Mouse (Mus musculus): ENCODE results near the gene Ccl9. TPM values are rescaled to one million over a fixed set of nuclear protein-coding genes. Genes with fewer than 3 reads are reported as not detected.

Gene Ccl9
- total and polyA plus RNA-seq, 3 experiments, result 0.67 to 0.81 TPM; not detected in 1

GRCm38 (mm10) chr11:83619037-83619436 lies 40.6 kb upstream of the Ccl9 start:
- peak; percentile 71 for DNase-seq (ENCODE audit: extremely low read depth)
- H3K4me3 ChIP-seq (replicated peaks in 1 of 3; ENCODE audit: low read depth in 2 of 3, low read length in 2 of 3, poor library complexity in 1 of 3), result no peak overlapping the region
- dilution Hi-C loops (cut with MboI; ENCODE audit: extremely low pct_ligation_motif_present, extremely low pct_unique_long_range_greater_than_20kb, low sequenced_read_pairs), result no loop called here
- H3K9ac ChIP-seq (ENCODE audit: insufficient read depth, low read depth), result no peak overlapping the region
- no peak for TF ChIP-seq TCF12 (IDR thresholded peaks at IDR 0.05; ENCODE audit: low read depth, low read length)
- TF ChIP-seq MYC (IDR thresholded peaks at IDR 0.05; ENCODE audit: low read depth, low read length), result no peak
- peak; percentile 91 for TF ChIP-seq IRF4 (IDR thresholded peaks at IDR 0.05; ENCODE audit: low read depth, low read length)
- TF ChIP-seq MAZ (IDR thresholded peaks at IDR 0.05; ENCODE audit: low read depth, low read length), result no peak
- no peak for TF ChIP-seq NELFE (IDR thresholded peaks at IDR 0.05; ENCODE audit: low read depth, low read length)
- TF ChIP-seq ZNF384 (IDR thresholded peaks at IDR 0.05; ENCODE audit: low read depth, low read length), result no peak
- TF ChIP-seq POLR2A (IDR thresholded peaks at IDR 0.05; ENCODE audit: low read depth, low read length), result no peak
- TF ChIP-seq EP300 (IDR thresholded peaks at IDR 0.05; ENCODE audit: low read length), result peak; percentile 86
- TF ChIP-seq ZMIZ1 (IDR thresholded peaks at IDR 0.05; ENCODE audit: low read depth, low read length), result no peak
- TF ChIP-seq ELF1 (IDR thresholded peaks at IDR 0.05; ENCODE audit: low read depth, low read length), result no peak
- TF ChIP-seq ZC3H11A (IDR thresholded peaks at IDR 0.05; ENCODE audit: low read depth, low read length), result no peak
- TF ChIP-seq JUN (IDR thresholded peaks at IDR 0.05; ENCODE audit: insufficient read depth, low read depth, low read length), result no peak
- no peak for TF ChIP-seq USF1 (IDR thresholded peaks at IDR 0.05; ENCODE audit: low read depth, low read length)
- no peak for TF ChIP-seq JUND (conservative IDR thresholded peaks at IDR 0.05; ENCODE audit: low read depth, low read length)
- H3K36me3 ChIP-seq (replicated peaks in 1 of 2; ENCODE audit: control insufficient read depth in 1 of 2, insufficient read depth in 1 of 2, low read length in 1 of 2), result no peaks in the 10 kb centered on the region
- peaks cover 2 to 19% of the 10 kb centered on the region in 2 experiments; a peak in 3 of 4 replicates for H3K4me1 ChIP-seq (ENCODE audit: control insufficient read depth in 1 of 2, insufficient read depth in 2 of 2)
- no peaks in the 10 kb centered on the region for H3K27me3 ChIP-seq (replicated peaks)
- H3K9me3 ChIP-seq (replicated peaks; ENCODE audit: low read length), result no peaks in the 10 kb centered on the region
- no peak overlapping the region for H3K27ac ChIP-seq (ENCODE audit: insufficient read depth, low read depth)
- H3K4me2 ChIP-seq (ENCODE audit: insufficient read depth, low read depth, poor library complexity, severe bottlenecking), result no peak overlapping the region
- H3K79me2 ChIP-seq (replicated peaks; ENCODE audit: control insufficient read depth, extremely low read depth, insufficient read depth, poor library complexity, severe bottlenecking), result no peaks in the 10 kb centered on the region
- in situ Hi-C loops (cut with MboI; ENCODE audit: low pct_ligation_motif_present, low pct_unique_long_range_greater_than_20kb, low sequenced_read_pairs), result no loop called here

- in situ Hi-C loops (cut with MboI; ENCODE audit: low pct_ligation_motif_present, low pct_unique_long_range_greater_than_20kb, low sequenced_read_pairs) (no loop called here), dilution Hi-C loops (cut with MboI; ENCODE audit: extremely low pct_ligation_motif_present, extremely low pct_unique_long_range_greater_than_20kb, low sequenced_read_pairs) (no loop called here)
- Histone ChIP-seq H3K36me3 (replicated peaks in 1 of 2; ENCODE audit: control insufficient read depth in 1 of 2, insufficient read depth in 1 of 2, low read length in 1 of 2) (no peaks in the 10 kb centered on the region), H3K9me3 (replicated peaks; ENCODE audit: low read length) (no peaks in the 10 kb centered on the region), H3K4me3 (replicated peaks in 1 of 3; ENCODE audit: low read depth in 2 of 3, low read length in 2 of 3, poor library complexity in 1 of 3) (no peak overlapping the region), H3K27ac (ENCODE audit: insufficient read depth, low read depth) (no peak overlapping the region), H3K4me2 (ENCODE audit: insufficient read depth, low read depth, poor library complexity, severe bottlenecking) (peak overlapping the region; percentile 76), H3K4me1 (ENCODE audit: control insufficient read depth in 1 of 2, insufficient read depth in 2 of 2) (peaks cover 2 to 19% of the 10 kb centered on the region in 2 experiments; a peak in 3 of 4 replicates), H3K79me2 (replicated peaks; ENCODE audit: control insufficient read depth, extremely low read depth, insufficient read depth, poor library complexity, severe bottlenecking) (no peaks in the 10 kb centered on the region), H3K9ac (ENCODE audit: insufficient read depth, low read depth) (no peak overlapping the region), H3K27me3 (replicated peaks) (no peaks in the 10 kb centered on the region)
- no peak for DNase-seq (ENCODE audit: extremely low read depth)
- no peak for TF ChIP-seq ZMIZ1 (IDR thresholded peaks at IDR 0.05; ENCODE audit: low read depth, low read length)
- TF ChIP-seq ZNF384 (IDR thresholded peaks at IDR 0.05; ENCODE audit: low read depth, low read length), result no peak
- no peak for TF ChIP-seq CTCF (conservative IDR thresholded peaks at IDR 0.05 in 1 of 2, IDR thresholded peaks at IDR 0.05 in 1 of 2; ENCODE audit: low read depth in 2 of 2, low read length in 2 of 2)
- no peak for TF ChIP-seq SMC3 (IDR thresholded peaks at IDR 0.05; ENCODE audit: low read depth, low read length)
- no peak for TF ChIP-seq HCFC1 (IDR thresholded peaks at IDR 0.05; ENCODE audit: low read depth, low read length)
- TF ChIP-seq CHD2 (IDR thresholded peaks at IDR 0.05; ENCODE audit: low read length), result no peak
- TF ChIP-seq UBTF (IDR thresholded peaks at IDR 0.05; ENCODE audit: low read depth, low read length), result no peak
- no peak for TF ChIP-seq JUN (IDR thresholded peaks at IDR 0.05; ENCODE audit: insufficient read depth, low read depth, low read length)
- no peak for TF ChIP-seq POLR2AphosphoS2 (IDR thresholded peaks at IDR 0.05; ENCODE audit: low read depth, low read length)
- no peak for TF ChIP-seq NRF1 (IDR thresholded peaks at IDR 0.05; ENCODE audit: low read depth, low read length)
- no peak for TF ChIP-seq RCOR1 (conservative IDR thresholded peaks at IDR 0.05; ENCODE audit: low read depth, low read length)
- TF ChIP-seq TCF12 (IDR thresholded peaks at IDR 0.05; ENCODE audit: low read depth, low read length), result no peak
- TF ChIP-seq USF1 (IDR thresholded peaks at IDR 0.05; ENCODE audit: low read depth, low read length), result no peak
- no peak for TF ChIP-seq PAX5 (IDR thresholded peaks at IDR 0.05; ENCODE audit: low read length)
- no peak for TF ChIP-seq KAT2A (IDR thresholded peaks at IDR 0.05; ENCODE audit: insufficient replicate concordance, low read length)
- no peak for TF ChIP-seq USF2 (conservative IDR thresholded peaks at IDR 0.05; ENCODE audit: low read depth, low read length)
These were observed 39.8 kb upstream of the Ccl9 start for GRCm38 (mm10) chr11:83618238-83618637.
